Comparison of ENCODE assay signal across 8 mouse cellular contexts in the genomic region with DNA sequence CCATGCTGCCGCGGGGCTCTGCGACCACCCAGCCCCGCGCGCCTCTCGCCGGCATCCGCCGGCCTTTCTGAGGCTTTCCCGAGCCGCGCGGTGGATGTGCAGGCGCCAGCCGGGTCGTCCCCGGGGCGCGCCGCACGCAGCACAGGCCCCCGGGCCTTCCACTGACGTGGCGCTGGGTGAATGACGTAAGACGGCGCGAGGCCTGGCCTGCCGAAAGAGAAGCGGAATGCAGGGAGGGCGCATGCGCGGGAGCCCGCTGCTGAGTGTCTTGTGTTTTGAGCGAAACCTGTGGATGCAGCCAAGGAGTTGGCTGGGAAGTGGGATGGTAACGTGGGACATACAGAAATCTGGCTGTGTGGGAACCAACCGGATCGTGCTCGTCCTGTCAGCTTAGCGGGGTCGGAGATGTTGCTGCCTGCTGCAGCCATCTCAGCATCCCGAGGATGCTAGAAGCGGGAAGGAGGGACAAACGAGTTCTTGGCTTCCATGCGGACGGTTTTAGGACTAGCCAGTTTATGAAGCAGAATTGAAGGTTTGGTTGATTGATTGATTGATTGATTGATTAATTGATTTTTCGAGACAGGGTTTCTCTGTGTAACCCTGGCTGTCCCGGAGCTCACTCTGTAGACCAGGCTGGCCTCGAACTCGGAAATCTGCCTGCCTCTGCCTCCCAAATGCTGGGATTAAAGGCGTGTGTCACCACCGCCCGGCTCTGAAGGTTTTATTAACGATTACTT. TPM values are rescaled to one million over a fixed set of nuclear protein-coding genes. Genes with fewer than 3 reads are reported as not detected.
DNase-seq lines count a peak whose midpoint lies in the region; ATAC-seq and TF ChIP-seq lines count a peak whose summit lies in the region.

A gene (minus strand): TSS at position 113 of the 737 bp plus-strand sequence.

- DNase-seq in G1E (ENCODE audit: low spot score): peak; percentile 90
- peak; percentile 94 to 100 for DNase-seq in cerebellum, adult 18-20 months
- DNase-seq in forebrain, postnatal 0 days: peak; percentile 98
- peak; percentile 98 for DNase-seq in heart, postnatal 4 days
- peak; percentile 94 to 98 for DNase-seq in layer of hippocampus, adult 8-10 months (ENCODE audit: low spot score in 2 of 2)
- DNase-seq in ovary, adult 18-20 months (ENCODE audit: low spot score): peak; percentile 92
- peak; percentile 96 for DNase-seq in thymus, postnatal 0 days (ENCODE audit: low spot score)

- H3K36me3 ChIP-seq in G1E (replicated peaks): peaks cover 29% of the 10 kb centered on the region
- H3K36me3 ChIP-seq in forebrain, postnatal 0 days (ENCODE audit: insufficient read depth): no peaks in the 10 kb centered on the region
- H3K36me3 ChIP-seq in lung, embryonic 15.5 days: no peaks in the 10 kb centered on the region

- no peaks in the 10 kb centered on the region for H3K9me3 ChIP-seq in G1E (replicated peaks)
- no peaks in the 10 kb centered on the region for H3K9me3 ChIP-seq in forebrain, postnatal 0 days (ENCODE audit: low read length)
- H3K9me3 ChIP-seq in lung, embryonic 15.5 days: no peaks in the 10 kb centered on the region

- peak; percentile 86 for ATAC-seq in G1E (ENCODE audit: extremely low read depth, insufficient number of reproducible peaks, low FRiP score, poor library complexity, severe bottlenecking)
- ATAC-seq in forebrain, postnatal 0 days: peak; percentile 98
- ATAC-seq in lung, embryonic 15.5 days (ENCODE audit: borderline replicate concordance, extremely low read depth, low FRiP score, low TSS enrichment): peak; percentile 93

- peaks cover 4% of the 10 kb centered on the region; the same call in 1 of the 2 replicates for H3K27me3 ChIP-seq in G1E (ENCODE audit: insufficient read depth, low read length)
- no peaks in the 10 kb centered on the region for H3K27me3 ChIP-seq in forebrain, postnatal 0 days (ENCODE audit: insufficient read depth, low read length)
- no peaks in the 10 kb centered on the region for H3K27me3 ChIP-seq in lung, embryonic 15.5 days

- H3K27ac ChIP-seq in forebrain, postnatal 0 days (ENCODE audit: low read depth, low read length): peak within 1 kb of the TSS; percentile 99
- H3K27ac ChIP-seq in lung, embryonic 15.5 days: peak within 1 kb of the TSS; percentile 87

- WGBS in forebrain, postnatal 0 days: 4% methylated on average over 55 of the region's 55 CpGs
- WGBS in lung, embryonic 15.5 days: 2% methylated on average over 41 of the region's 55 CpGs

- H3K4me3 ChIP-seq in G1E (ENCODE audit: low read depth, low read length): peak within 1 kb of the TSS; percentile 83
- peak within 1 kb of the TSS; percentile 98 for H3K4me3 ChIP-seq in forebrain, postnatal 0 days (ENCODE audit: low read depth, low read length)
- peak within 1 kb of the TSS; percentile 96 for H3K4me3 ChIP-seq in lung, embryonic 15.5 days

- peak within 1 kb of the TSS; percentile 90 for H3K4me2 ChIP-seq in forebrain, postnatal 0 days (ENCODE audit: low read depth)
- H3K4me2 ChIP-seq in lung, embryonic 15.5 days: peak within 1 kb of the TSS; percentile 79

- no peak for TF ChIP-seq CTCF in G1E (IDR thresholded peaks at IDR 0.05; ENCODE audit: low read depth, low read length)
- no peak for TF ChIP-seq CTCF in forebrain, postnatal 0 days (IDR thresholded peaks at IDR 0.05; ENCODE audit: low read depth)

- peaks cover 30% of the 10 kb centered on the region for H3K4me1 ChIP-seq in G1E (ENCODE audit: insufficient read depth, low read depth, low read length)
- H3K4me1 ChIP-seq in forebrain, postnatal 0 days (ENCODE audit: insufficient read depth): peaks cover 10% of the 10 kb centered on the region
- peaks cover 19% of the 10 kb centered on the region for H3K4me1 ChIP-seq in lung, embryonic 15.5 days

- peak within 1 kb of the TSS; percentile 97 for H3K9ac ChIP-seq in forebrain, postnatal 0 days
- peak within 1 kb of the TSS; percentile 98 for H3K9ac ChIP-seq in lung, embryonic 15.5 days

RNA-seq across cellular contexts. Expression of the gene that starts here (rescaled TPM):
- total RNA-seq in G1E (2014; fragmentation: Nextera tagmentation) (67.3 and 84.6 TPM in 2 replicates), G1E (2017) (86.8 and 102 TPM in 2 replicates)
- 51.6 and 66.6 TPM in 2 replicates for polyA plus RNA-seq in G1E (2012)
- total RNA-seq in forebrain, postnatal 0 days (2014; rRNA removed): 83.1 and 99.3 TPM in 2 replicates
- 47.5 and 50.1 TPM in 2 replicates for polyA plus RNA-seq in forebrain, postnatal 0 days (2015; fragmentation: Nextera tagmentation; extraction: Ambion mirVana)
- 10 to 100 TPM; 55.7 to 61.0 TPM for total RNA-seq in heart, postnatal 4 days (2021)
- total RNA-seq in layer of hippocampus, adult 8-10 months (2022): 10 to 100 TPM; 68.7 to 83.4 (median 75.2) TPM
- 48.2 and 49.2 TPM in 2 replicates for polyA plus RNA-seq in lung, embryonic 15.5 days (2015; fragmentation: Nextera tagmentation; extraction: Ambion mirVana)
- polyA plus RNA-seq in thymus, postnatal 0 days (2015; fragmentation: Nextera tagmentation; extraction: Ambion mirVana): 46.7 and 52.1 TPM in 2 replicates

Comparison
In these comparisons a context has a peak if more than half of its experiments do, and no peak if none do; other contexts are left out.
1. Peak in every context shown above with its lines: DNase-seq, ATAC-seq, H3K4me3 ChIP-seq and H3K27ac ChIP-seq.